Mouse (Mus musculus): ENCODE measurements around the gene Trim65. TPM values are rescaled to one million over a fixed set of nuclear protein-coding genes. Genes with fewer than 3 reads are reported as not detected.
A peak's percentile ranks its signal among the peaks of the same experiment; 100 is the strongest.
"Not testable (repeated sequence)": the region's sequence is repeated elsewhere in the genome, so short reads cannot be mapped to it uniquely, and the experiment has no call there.

Trim65 gene
- polyA plus RNA-seq, 1 experiment from 2014 or later: 2.0 TPM

GRCm38 (mm10) chr11:116092959-116093358, 38.0 kb downstream of the Trim65 start:
- H3K9ac ChIP-seq; ATAC-seq (ENCODE audit: low FRiP score, low read depth); H3K36me3 ChIP-seq; H3K4me2 ChIP-seq (replicated peaks); H3K9me3 ChIP-seq; H3K4me1 ChIP-seq; H3K27ac ChIP-seq; H3K4me3 ChIP-seq; H3K27me3 ChIP-seq (replicated peaks): not testable (repeated sequence)
- WGBS: 95% methylated on average over 6 of the region's 6 CpGs

- no peaks in the 10 kb centered on the region for H3K9me3 ChIP-seq
- H3K9ac ChIP-seq: no peak overlapping the region
- no peak for ATAC-seq (ENCODE audit: low FRiP score, low read depth)
- no peaks in the 10 kb centered on the region for H3K27me3 ChIP-seq (replicated peaks)
- 0 out of 2 replicates have a peak, but pooled peaks cover 6% of the 10 kb centered on the region for H3K4me1 ChIP-seq
- 89% methylated on average over 6 of the region's 6 CpGs for WGBS
- H3K4me2 ChIP-seq (replicated peaks): no peak overlapping the region
- no peak overlapping the region for H3K27ac ChIP-seq
- no peaks in the 10 kb centered on the region for H3K36me3 ChIP-seq
- H3K4me3 ChIP-seq: no peak overlapping the region
Measured at GRCm38 (mm10) chr11:116091591-116091990, 39.3 kb downstream of the Trim65 start.

GRCm38 (mm10) chr11:116089545-116089944, 41.4 kb downstream of the Trim65 start:
- Histone ChIP-seq H3K27me3 (replicated peaks) (no peaks in the 10 kb centered on the region), H3K9me3 (no peaks in the 10 kb centered on the region), H3K9ac (no peak overlapping the region), H3K4me2 (replicated peaks) (no peak overlapping the region), H3K4me1 (peaks cover 18% of the 10 kb centered on the region), H3K27ac (no peak overlapping the region), H3K36me3 (no peaks in the 10 kb centered on the region), H3K4me3 (no peak overlapping the region)
- ATAC-seq (ENCODE audit: low FRiP score, low read depth): no peak
- 90% methylated on average over 6 of the region's 6 CpGs for WGBS

- peaks cover 3% of the 10 kb centered on the region for H3K36me3 ChIP-seq
- H3K9ac ChIP-seq: no peak overlapping the region
- no peaks in the 10 kb centered on the region for H3K9me3 ChIP-seq
- no peak overlapping the region for H3K4me3 ChIP-seq
- ATAC-seq (ENCODE audit: low FRiP score, low read depth): no peak
- no peak overlapping the region for H3K4me2 ChIP-seq (replicated peaks)
- no peak overlapping the region for H3K27ac ChIP-seq
- no peaks in the 10 kb centered on the region for H3K27me3 ChIP-seq (replicated peaks)
- WGBS: 88% methylated on average over 11 of the region's 11 CpGs
- H3K4me1 ChIP-seq: peaks cover 18% of the 10 kb centered on the region
Measured at GRCm38 (mm10) chr11:116088741-116089394, 42.1 kb downstream of the Trim65 start.

GRCm38 (mm10) chr11:116088188-116088587, 42.7 kb downstream of the Trim65 start:
- ATAC-seq (ENCODE audit: low FRiP score, low read depth): no peak
- H3K36me3 ChIP-seq: peaks cover 10% of the 10 kb centered on the region
- WGBS: 90% methylated on average over 8 of the region's 8 CpGs
- H3K4me3 ChIP-seq: no peak overlapping the region
- no peak overlapping the region for H3K27ac ChIP-seq
- H3K4me2 ChIP-seq (replicated peaks): peak overlapping the region; percentile 63
- H3K9me3 ChIP-seq: no peaks in the 10 kb centered on the region
- no peak overlapping the region for H3K9ac ChIP-seq
- peaks cover 18% of the 10 kb centered on the region for H3K4me1 ChIP-seq
- H3K27me3 ChIP-seq (replicated peaks): no peaks in the 10 kb centered on the region

- Histone ChIP-seq H3K4me3 (peak overlapping the region; percentile 42), H3K9me3 (no peaks in the 10 kb centered on the region), H3K4me2 (replicated peaks) (peak overlapping the region; percentile 63), H3K9ac (peak overlapping the region; percentile 51), H3K27me3 (replicated peaks) (no peaks in the 10 kb centered on the region), H3K27ac (no peak overlapping the region), H3K4me1 (peaks cover 18% of the 10 kb centered on the region), H3K36me3 (peaks cover 15% of the 10 kb centered on the region)
- ATAC-seq (ENCODE audit: low FRiP score, low read depth): peak; percentile 84
- 5% methylated on average over 31 of the region's 31 CpGs for WGBS
Measured at GRCm38 (mm10) chr11:116087194-116088130, 43.5 kb downstream of the Trim65 start.

GRCm38 (mm10) chr11:116086258-116087193, 44.4 kb downstream of the Trim65 start, which contains the start of gene Wbp2:
Gene Wbp2, minus strand, starts transcription at chr11:116086995.
- H3K4me2 ChIP-seq (replicated peaks): peak within 1 kb of the TSS; percentile 63
- 6% methylated on average over 42 of the region's 43 CpGs for WGBS
- H3K9me3 ChIP-seq: no peaks in the 10 kb centered on the region
- peak within 1 kb of the TSS; percentile 51 for H3K9ac ChIP-seq
- no peaks in the 10 kb centered on the region for H3K27me3 ChIP-seq (replicated peaks)
- peak within 1 kb of the TSS; percentile 39; the same call in 1 of the 2 replicates for H3K27ac ChIP-seq
- peaks cover 18% of the 10 kb centered on the region for H3K4me1 ChIP-seq
- peak; percentile 97 for ATAC-seq (ENCODE audit: low FRiP score, low read depth)
- H3K36me3 ChIP-seq: peaks cover 25% of the 10 kb centered on the region
- H3K4me3 ChIP-seq: peak within 1 kb of the TSS; percentile 42

- Histone ChIP-seq H3K27me3 (replicated peaks) (no peaks in the 10 kb centered on the region), H3K4me1 (peaks cover 20% of the 10 kb centered on the region), H3K4me3 (no peak overlapping the region), H3K9ac (no peak overlapping the region), H3K9me3 (no peaks in the 10 kb centered on the region), H3K27ac (no peak overlapping the region), H3K36me3 (peaks cover 48% of the 10 kb centered on the region), H3K4me2 (replicated peaks) (no peak overlapping the region)
- ATAC-seq (ENCODE audit: low FRiP score, low read depth): no peak
- WGBS: 93% methylated on average over 6 of the region's 6 CpGs
Measured at GRCm38 (mm10) chr11:116084166-116084565, 46.8 kb downstream of the Trim65 start.

GRCm38 (mm10) chr11:116083096-116083672, 47.7 kb downstream of the Trim65 start:
- no peaks in the 10 kb centered on the region for H3K9me3 ChIP-seq
- H3K27me3 ChIP-seq (replicated peaks): no peaks in the 10 kb centered on the region
- WGBS: 91% methylated on average over 14 of the region's 14 CpGs

GRCm38 (mm10) chr11:116081081-116081480, 49.8 kb downstream of the Trim65 start:
- peaks cover 52% of the 10 kb centered on the region for H3K36me3 ChIP-seq
- H3K4me3 ChIP-seq: no peak overlapping the region
- H3K9me3 ChIP-seq: no peaks in the 10 kb centered on the region
- H3K27me3 ChIP-seq (replicated peaks): no peaks in the 10 kb centered on the region
- 72% methylated on average over 6 of the region's 6 CpGs for WGBS
- no peak overlapping the region for H3K4me2 ChIP-seq (replicated peaks)
- ATAC-seq (ENCODE audit: low FRiP score, low read depth): no peak
- H3K27ac ChIP-seq: no peak overlapping the region
- no peak overlapping the region for H3K9ac ChIP-seq
- peaks cover 29% of the 10 kb centered on the region for H3K4me1 ChIP-seq

More at GRCm38 (mm10) chr11:116083096-116083672, 47.7 kb downstream of the Trim65 start:
- Histone ChIP-seq H3K36me3 (peaks cover 52% of the 10 kb centered on the region), H3K4me3 (no peak overlapping the region), H3K27ac (no peak overlapping the region), H3K4me1 (peaks cover 28% of the 10 kb centered on the region), H3K4me2 (replicated peaks) (no peak overlapping the region), H3K9ac (no peak overlapping the region)
- no peak for ATAC-seq (ENCODE audit: low FRiP score, low read depth)

- no peaks in the 10 kb centered on the region for H3K27me3 ChIP-seq (replicated peaks)
- WGBS: 75% methylated on average over 10 of the region's 10 CpGs
- no peak overlapping the region for H3K4me3 ChIP-seq
- ATAC-seq (ENCODE audit: low FRiP score, low read depth): no peak
- no peak overlapping the region for H3K9ac ChIP-seq
- peaks cover 20% of the 10 kb centered on the region for H3K4me1 ChIP-seq
- no peaks in the 10 kb centered on the region for H3K9me3 ChIP-seq
- H3K36me3 ChIP-seq: peaks cover 52% of the 10 kb centered on the region
- no peak overlapping the region for H3K4me2 ChIP-seq (replicated peaks)
- H3K27ac ChIP-seq: no peak overlapping the region
Measured at GRCm38 (mm10) chr11:116079511-116079910, 51.4 kb downstream of the Trim65 start.
